Mouse (Mus musculus) cerebellum, adult (tissue): Measurements from ENCODE around the gene Phf1.

Experiments
- ATAC-seq: cut with Nextera tagmentation; 2 replicates; pipeline ENCODE4 v1.9.2; 2017; ENCODE audit warnings: mild to moderate bottlenecking, moderate library complexity, mixed read lengths; ENCODE audit not compliant: insufficient number of reproducible peaks, low FRiP score, low TSS enrichment

Gene Phf1

GRCm38 (mm10) chr17:26933419-26933818 is 567 bp downstream of the Phf1 start:
- no peak; the same call in 1 of the 2 replicates for ATAC-seq

- ATAC-seq = no peak
Measured at GRCm38 (mm10) chr17:26933885-26934827, 1.3 kb downstream of the Phf1 start.

- ATAC-seq = no peak
Measured at GRCm38 (mm10) chr17:26935027-26935426, 2.2 kb downstream of the Phf1 start.

- ATAC-seq = no peak
Measured at GRCm38 (mm10) chr17:26936453-26936852, 3.6 kb downstream of the Phf1 start.

- no peak for ATAC-seq
Measured at GRCm38 (mm10) chr17:26936921-26937695, 4.3 kb downstream of the Phf1 start.

- no peak for ATAC-seq
Measured at GRCm38 (mm10) chr17:26937883-26938695, 5.2 kb downstream of the Phf1 start.

- ATAC-seq = no peak
Measured at GRCm38 (mm10) chr17:26938731-26939130, 5.9 kb downstream of the Phf1 start.

- peak; percentile 89 for ATAC-seq
Measured at GRCm38 (mm10) chr17:26939178-26939972, 6.5 kb downstream of the Phf1 start, which contains the start of gene Cuta. TSS of gene Cuta (minus strand) at chr17:26939569.

- no peak for ATAC-seq
Measured at GRCm38 (mm10) chr17:26939973-26940300, 7.1 kb downstream of the Phf1 start.

GRCm38 (mm10) chr17:26941031-26941789 is 8.4 kb downstream of the Phf1 start, which contains the start of gene Syngap1:
TSS of gene Syngap1 (plus strand) at chr17:26941253.
- no peak for ATAC-seq

- ATAC-seq = no peak
Measured at GRCm38 (mm10) chr17:26941841-26942570, 9.2 kb downstream of the Phf1 start.

GRCm38 (mm10) chr17:26945824-26946495 is 13.1 kb downstream of the Phf1 start:
- no peak for ATAC-seq

- ATAC-seq = peak; percentile 45; the same call in 1 of the 2 replicates
Measured at GRCm38 (mm10) chr17:26946567-26946966, 13.7 kb downstream of the Phf1 start.

GRCm38 (mm10) chr17:26947231-26948100 is 14.6 kb downstream of the Phf1 start:
- no peak for ATAC-seq

- no peak for ATAC-seq
Measured at GRCm38 (mm10) chr17:26948316-26949050, 15.6 kb downstream of the Phf1 start.

GRCm38 (mm10) chr17:26949051-26949577 is 16.3 kb downstream of the Phf1 start:
- ATAC-seq = no peak
